Mouse (Mus musculus): ENCODE data around the gene D13Ertd608e. TPM values are rescaled to one million over a fixed set of nuclear protein-coding genes. Genes with fewer than 3 reads are reported as not detected.
"Not testable (repeated sequence)": the region's sequence is repeated elsewhere in the genome, so short reads cannot be mapped to it uniquely, and the experiment has no call there.

D13Ertd608e gene
- polyA plus RNA-seq, 1 experiment from 2014 or later = not detected

DNA sequence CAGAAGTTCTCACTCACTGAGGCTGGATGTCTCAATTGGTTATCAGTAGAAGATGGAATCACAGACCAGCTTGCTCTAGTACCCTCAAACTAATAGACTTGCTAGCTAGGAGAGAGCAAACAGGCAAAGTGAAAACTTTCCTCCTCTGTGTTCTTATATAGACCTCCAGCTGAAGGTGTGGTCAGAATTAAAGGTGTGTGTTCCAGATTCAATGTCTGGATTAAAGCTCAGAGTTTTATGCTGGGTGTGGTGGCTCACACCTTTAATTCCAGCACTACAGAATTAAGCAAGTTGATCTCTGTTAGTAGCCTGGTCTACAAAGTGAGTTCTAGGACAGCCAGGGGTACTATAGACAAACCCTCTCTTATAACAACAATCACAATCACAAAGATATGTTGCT is 5.7 kb upstream of the D13Ertd608e start, which contains the start of gene AF067063:
Gene AF067063, minus strand, starts transcription at position 101 of the 400 bp plus-strand sequence.
- not testable (repeated sequence) for H3K27me3 ChIP-seq; H3K36me3 ChIP-seq; H3K4me1 ChIP-seq; H3K27ac ChIP-seq; H3K9ac ChIP-seq; ATAC-seq (ENCODE audit: insufficient number of reproducible peaks, insufficient read depth, low FRiP score, low TSS enrichment); H3K9me3 ChIP-seq; H3K4me3 ChIP-seq; H3K4me2 ChIP-seq (replicated peaks)

DNA sequence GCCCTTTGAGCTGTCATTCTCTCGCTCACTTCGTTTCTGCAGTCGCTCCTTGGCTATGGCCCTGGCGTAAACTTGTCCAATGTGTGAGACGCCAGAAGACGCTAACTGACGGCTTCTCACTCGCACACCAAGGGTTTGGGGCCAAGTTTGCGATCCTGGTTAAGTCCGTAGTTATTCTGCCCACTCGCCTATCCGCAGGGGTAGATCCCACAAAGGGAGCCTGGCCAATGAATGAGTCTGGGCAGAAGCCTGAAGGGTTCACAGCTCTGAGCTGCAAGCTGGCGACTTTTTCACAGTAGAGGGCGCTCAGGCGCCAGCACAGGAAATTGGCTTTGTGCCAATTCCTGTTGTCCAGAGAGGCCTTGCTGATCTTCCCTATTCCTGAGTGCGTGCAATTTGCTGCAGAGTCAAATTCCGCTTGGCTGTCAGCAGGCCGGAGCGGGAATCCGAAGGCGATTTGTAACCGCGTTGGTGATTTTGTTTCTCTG is 562 bp downstream of the D13Ertd608e start:
- H3K27ac ChIP-seq, H3K9me3 ChIP-seq, H3K36me3 ChIP-seq, H3K9ac ChIP-seq, H3K4me1 ChIP-seq: not testable (repeated sequence)
- WGBS = 15% methylated on average over 23 of the region's 23 CpGs
- ATAC-seq (ENCODE audit: insufficient number of reproducible peaks, insufficient read depth, low FRiP score, low TSS enrichment) = peak; percentile 56; the same call in 1 of the 2 replicates
- Histone ChIP-seq H3K4me2 (replicated peaks) (peak overlapping the region; percentile 31), H3K4me3 (0 out of 2 replicates have a peak overlapping the region, but pooled peaks have one; percentile 16), H3K27me3 (peaks cover 12% of the 10 kb centered on the region)

DNA sequence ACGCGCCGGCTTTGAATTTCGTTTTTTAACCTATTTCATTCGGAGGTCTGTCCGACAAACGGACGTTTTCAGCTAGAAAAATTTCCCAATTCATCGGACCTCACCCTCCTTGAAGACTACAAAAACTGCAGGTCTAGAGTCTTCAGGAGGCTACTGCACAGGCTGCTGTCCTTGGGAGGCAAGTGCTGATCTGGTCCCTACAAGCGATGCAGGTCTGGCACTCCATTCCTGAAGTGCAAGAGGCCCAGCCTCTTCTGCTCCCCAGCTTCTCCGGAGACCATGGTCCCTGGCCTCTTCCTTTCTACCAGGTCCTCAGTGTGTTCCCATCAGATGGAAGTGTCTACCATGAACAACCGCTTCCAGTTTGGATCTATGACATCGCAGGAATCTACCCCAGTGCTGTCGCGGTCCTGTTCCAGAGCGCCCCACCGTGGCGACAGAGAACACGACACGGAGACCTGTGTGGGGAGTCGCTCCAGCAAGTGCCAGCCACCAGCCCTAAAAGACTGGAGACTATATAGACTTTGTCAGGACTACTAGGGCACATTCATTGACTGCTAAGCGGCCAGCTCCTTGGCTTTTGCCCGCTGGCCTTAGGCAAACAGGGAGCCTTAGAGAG is 2.0 kb downstream of the D13Ertd608e start:
- H3K9me3 ChIP-seq; H3K4me2 ChIP-seq (replicated peaks); ATAC-seq (ENCODE audit: insufficient number of reproducible peaks, insufficient read depth, low FRiP score, low TSS enrichment); H3K27ac ChIP-seq; H3K4me3 ChIP-seq; H3K36me3 ChIP-seq; H3K4me1 ChIP-seq; H3K9ac ChIP-seq: not testable (repeated sequence)
- WGBS = 6% methylated on average over 14 of the region's 23 CpGs
- peaks cover 12% of the 10 kb centered on the region for H3K27me3 ChIP-seq

DNA sequence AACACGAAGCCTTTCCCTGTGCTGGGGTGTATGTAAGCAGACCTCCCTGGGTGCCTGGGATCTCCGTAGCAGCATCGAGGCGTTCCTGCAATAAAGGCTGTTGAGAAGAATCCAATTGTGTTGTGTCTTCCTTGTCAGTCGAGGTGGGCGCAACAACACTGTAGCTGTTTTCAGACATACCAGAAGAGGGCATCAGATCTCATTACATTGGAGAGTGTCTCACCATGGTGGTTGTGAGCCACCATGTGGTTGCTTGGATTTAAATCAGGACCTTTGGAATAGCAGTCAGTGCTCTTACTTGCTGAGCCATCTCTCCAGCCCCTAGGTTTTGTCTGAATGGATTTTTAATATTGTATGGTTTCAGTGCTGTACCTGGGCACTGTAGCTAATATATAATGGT is 4.2 kb downstream of the D13Ertd608e start:
- H3K4me2 ChIP-seq (replicated peaks); ATAC-seq (ENCODE audit: insufficient number of reproducible peaks, insufficient read depth, low FRiP score, low TSS enrichment); H3K4me3 ChIP-seq; H3K4me1 ChIP-seq; H3K9me3 ChIP-seq; H3K9ac ChIP-seq; H3K36me3 ChIP-seq; H3K27ac ChIP-seq: not testable (repeated sequence)
- 20% methylated on average over 6 of the region's 6 CpGs for WGBS
- H3K27me3 ChIP-seq = peaks cover 12% of the 10 kb centered on the region

DNA sequence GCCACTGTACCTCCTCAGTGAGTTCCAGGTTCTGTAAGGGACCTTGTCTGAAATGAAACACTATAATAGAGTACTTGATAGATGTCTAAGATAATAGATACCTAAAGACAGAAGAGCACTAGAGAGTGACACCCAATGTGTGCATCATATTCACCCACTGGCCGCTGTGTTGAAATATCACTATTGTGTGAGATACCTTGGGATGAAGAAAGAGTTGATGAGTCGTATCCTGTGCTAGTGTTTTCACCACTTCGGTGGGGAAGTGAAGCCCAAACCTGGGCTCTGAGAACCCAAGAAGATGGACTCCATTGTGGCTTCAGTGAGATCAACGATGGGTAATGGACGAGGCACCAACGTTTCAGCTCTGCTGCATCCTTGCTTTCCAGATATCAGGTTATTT is 26.6 kb downstream of the D13Ertd608e start:
- WGBS = no CpG with 5 or more reads among the region's 6 CpGs
- ATAC-seq (ENCODE audit: insufficient number of reproducible peaks, insufficient read depth, low FRiP score, low TSS enrichment) = not testable (repeated sequence)

DNA sequence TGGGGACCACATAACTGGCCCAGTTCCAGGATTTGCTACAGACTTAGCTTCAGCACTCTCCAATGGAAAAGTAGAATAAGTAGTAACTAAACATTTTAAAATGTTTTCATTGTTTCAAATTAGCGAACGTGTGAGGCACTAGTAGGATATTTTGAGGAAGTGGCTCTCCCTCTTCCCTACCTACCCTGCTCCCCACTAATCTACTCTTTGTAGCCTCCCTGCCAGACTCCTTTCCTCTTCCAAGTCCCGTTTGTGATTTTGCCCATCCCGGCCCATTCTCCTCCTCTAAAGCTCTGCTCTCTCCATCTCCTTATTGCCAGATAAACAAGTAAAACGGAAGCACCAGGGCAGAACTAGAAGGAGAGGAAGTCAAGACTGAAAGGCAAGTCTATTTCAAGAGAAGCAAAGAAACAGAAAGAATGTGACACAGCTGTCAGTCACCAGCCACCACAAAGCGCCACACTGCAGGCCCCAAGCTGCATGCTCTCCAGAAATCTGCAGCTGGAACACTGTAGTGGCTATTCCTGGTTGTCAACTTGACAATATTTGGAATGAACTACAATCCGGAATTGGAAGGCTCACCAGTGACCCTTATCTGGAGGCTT is 28.7 kb downstream of the D13Ertd608e start:
- not testable (repeated sequence) for H3K4me3 ChIP-seq; ATAC-seq (ENCODE audit: insufficient number of reproducible peaks, insufficient read depth, low FRiP score, low TSS enrichment); H3K27me3 ChIP-seq; H3K36me3 ChIP-seq; H3K9ac ChIP-seq; H3K27ac ChIP-seq; H3K4me2 ChIP-seq (replicated peaks); H3K4me1 ChIP-seq; H3K9me3 ChIP-seq
- 77% methylated on average over 6 of the region's 7 CpGs for WGBS

More for the DNA sequence above, 26.6 kb downstream of the D13Ertd608e start:
- H3K4me3 ChIP-seq; H3K4me1 ChIP-seq; H3K27ac ChIP-seq; H3K4me2 ChIP-seq (replicated peaks); H3K27me3 ChIP-seq; H3K9me3 ChIP-seq; H3K9ac ChIP-seq; H3K36me3 ChIP-seq: not testable (repeated sequence)

DNA sequence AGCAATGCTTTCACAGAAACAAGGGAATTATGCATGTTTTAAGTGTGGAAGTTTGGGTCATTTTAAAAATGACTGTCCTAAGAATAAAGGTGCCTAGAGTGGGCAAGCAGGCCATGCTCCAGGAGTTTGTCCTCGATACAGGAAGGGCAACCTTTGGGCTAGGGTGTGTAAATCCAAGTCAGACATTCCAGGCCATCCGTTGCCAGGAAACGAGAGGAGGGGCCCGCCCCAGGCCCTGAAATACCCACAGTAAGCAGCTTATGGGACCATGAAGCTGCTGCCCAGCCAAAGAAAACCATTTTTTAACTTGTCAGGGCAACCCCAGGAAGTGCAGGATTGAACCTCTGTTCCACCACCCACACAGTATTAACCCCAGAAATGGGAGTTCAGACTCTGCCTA is 51.1 kb downstream of the D13Ertd608e start:
- 46% methylated on average over 4 of the region's 4 CpGs for WGBS
- not testable (repeated sequence) for H3K9me3 ChIP-seq; H3K4me2 ChIP-seq (replicated peaks); H3K9ac ChIP-seq; H3K27me3 ChIP-seq; ATAC-seq (ENCODE audit: insufficient number of reproducible peaks, insufficient read depth, low FRiP score, low TSS enrichment); H3K4me3 ChIP-seq; H3K4me1 ChIP-seq; H3K36me3 ChIP-seq; H3K27ac ChIP-seq

DNA sequence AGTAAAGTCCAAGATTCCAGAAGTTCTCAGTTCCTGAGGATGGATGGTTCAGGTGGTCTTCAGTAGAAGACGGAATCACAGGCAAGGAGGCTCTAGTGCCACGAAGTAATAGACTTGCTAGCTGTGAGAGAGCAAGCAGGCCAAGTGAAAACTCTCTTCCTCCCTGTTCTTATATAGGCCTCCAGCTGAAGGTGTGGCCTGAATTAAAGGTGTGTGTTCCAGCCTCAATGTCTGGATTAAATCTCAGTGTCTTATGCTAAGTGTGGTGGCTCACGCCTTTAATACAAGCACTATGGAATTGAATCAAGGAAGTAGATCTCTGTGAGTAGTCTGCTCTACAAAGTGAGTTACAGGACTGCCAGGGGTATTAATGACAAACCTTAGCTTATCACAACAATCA is 58.9 kb downstream of the D13Ertd608e start, which contains the start of gene Tcstv1:
Gene Tcstv1, minus strand, starts transcription at position 101 of the 400 bp plus-strand sequence.
- H3K36me3 ChIP-seq; H3K9ac ChIP-seq; H3K4me1 ChIP-seq; H3K27ac ChIP-seq; H3K9me3 ChIP-seq; ATAC-seq (ENCODE audit: insufficient number of reproducible peaks, insufficient read depth, low FRiP score, low TSS enrichment); H3K4me3 ChIP-seq; H3K27me3 ChIP-seq; H3K4me2 ChIP-seq (replicated peaks): not testable (repeated sequence)
- 81% methylated on average over 3 of the region's 3 CpGs for WGBS

Other genes starting within 250 kb of the D13Ertd608e start
- 0.06 and 0.19 TPM in 2 replicates for gene Ccl28, start 212.2 kb upstream of the D13Ertd608e start, polyA plus RNA-seq (2016; fragmentation: Nextera tagmentation; extraction: Ambion mirVana)
- 197 and 223 TPM in 2 replicates for gene Hmgcs1, start 145.6 kb upstream of the D13Ertd608e start, polyA plus RNA-seq (2016; fragmentation: Nextera tagmentation; extraction: Ambion mirVana)
- 1.1 and 1.3 TPM in 2 replicates for gene Nim1k, start 80.1 kb upstream of the D13Ertd608e start, polyA plus RNA-seq (2016; fragmentation: Nextera tagmentation; extraction: Ambion mirVana)
- 49.8 and 50.1 TPM in 2 replicates for gene Zfp131, start 45.1 kb upstream of the D13Ertd608e start, polyA plus RNA-seq (2016; fragmentation: Nextera tagmentation; extraction: Ambion mirVana)
- gene AF067063, start 5.8 kb upstream of the D13Ertd608e start, polyA plus RNA-seq (2016; fragmentation: Nextera tagmentation; extraction: Ambion mirVana) = not detected in 2 replicates
- not detected in 2 replicates for gene Tcstv1, start 58.8 kb downstream of the D13Ertd608e start, polyA plus RNA-seq (2016; fragmentation: Nextera tagmentation; extraction: Ambion mirVana)
- gene Gm21761, start 93.3 kb downstream of the D13Ertd608e start, polyA plus RNA-seq (2016; fragmentation: Nextera tagmentation; extraction: Ambion mirVana) = not detected in 2 replicates
- gene B020031M17Rik, start 114.8 kb downstream of the D13Ertd608e start, polyA plus RNA-seq (2016; fragmentation: Nextera tagmentation; extraction: Ambion mirVana) = not detected in 2 replicates
- gene Gm36079, start 191.0 kb downstream of the D13Ertd608e start, polyA plus RNA-seq (2016; fragmentation: Nextera tagmentation; extraction: Ambion mirVana) = not detected in 2 replicates
- gene Gm21188, start 216.2 kb downstream of the D13Ertd608e start, polyA plus RNA-seq (2016; fragmentation: Nextera tagmentation; extraction: Ambion mirVana) = not detected in 2 replicates

Data from embryonic facial prominence, embryonic 12.5 days (tissue).